Mouse (Mus musculus) testis, postnatal 14 days (tissue): ENCODE data around the gene Ankrd11.
"Not testable (repeated sequence)": the region's sequence is repeated elsewhere in the genome, so short reads cannot be mapped to it uniquely, and the experiment has no call there.

Experiments
- DNase-seq: peaks from one replicate; pipeline ENCODE4 v3.0.0; 2021; ENCODE audit warnings: low spot score

Gene Ankrd11

DNA sequence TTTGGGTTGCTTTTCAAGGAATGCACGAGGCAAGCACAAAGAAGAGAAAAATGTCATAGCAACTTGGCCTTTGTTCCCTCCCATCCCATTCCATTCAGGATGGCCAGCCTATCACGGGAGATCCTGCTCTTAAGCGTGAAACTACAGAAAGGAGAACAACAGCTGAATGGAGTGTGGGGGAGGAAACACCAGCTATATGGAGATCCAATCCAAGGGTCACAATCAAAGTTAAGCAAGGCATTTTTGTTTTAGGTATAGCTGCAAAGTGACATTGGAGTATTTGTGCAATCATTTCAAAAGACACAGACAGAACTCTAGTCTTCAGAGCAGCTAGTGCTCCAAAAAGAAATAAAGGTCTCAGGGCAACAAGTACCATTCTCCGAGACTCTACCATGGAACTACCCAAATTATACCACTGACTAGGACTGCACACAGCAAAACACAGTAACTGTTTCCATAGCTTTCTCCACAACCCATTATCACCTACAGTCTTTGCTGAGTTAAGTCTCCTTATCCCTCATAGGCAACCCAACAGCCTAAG lies 1.9 kb downstream of the Ankrd11 start:
- DNase-seq, result no peak

DNA sequence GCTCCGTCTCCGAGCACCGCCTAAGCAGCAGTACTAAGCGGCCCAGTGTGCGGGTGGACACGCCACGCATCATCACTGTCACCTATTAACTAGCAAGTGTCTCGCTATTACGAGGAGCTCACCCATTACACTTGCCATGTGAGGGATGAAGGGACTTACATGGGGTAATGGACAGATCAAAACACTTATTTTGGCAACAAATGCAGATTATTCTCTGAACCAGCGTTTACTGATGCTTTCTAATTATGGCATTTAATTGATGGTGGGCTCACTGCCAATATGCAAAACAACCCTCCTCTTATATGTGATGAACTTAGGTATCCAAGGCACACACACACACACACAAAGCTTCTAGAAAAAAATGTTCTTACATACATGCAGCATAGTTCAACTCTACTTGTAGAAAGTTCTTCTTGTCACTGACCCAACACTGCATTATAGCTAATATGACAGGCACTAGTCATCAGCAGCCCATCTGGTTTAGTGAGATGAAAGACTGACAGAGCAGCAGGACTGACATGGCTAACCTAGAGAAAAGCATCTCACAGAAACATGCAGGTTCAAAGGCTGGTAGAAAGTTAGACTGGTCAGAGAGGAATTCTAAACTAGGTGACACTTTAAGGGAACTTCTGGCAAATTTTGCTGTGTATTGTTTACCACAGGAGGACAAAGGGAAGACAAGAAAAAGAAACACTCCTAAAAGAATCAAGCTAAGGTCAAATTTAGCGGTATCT lies 2.5 kb downstream of the Ankrd11 start:
- DNase-seq, result no peak

DNA sequence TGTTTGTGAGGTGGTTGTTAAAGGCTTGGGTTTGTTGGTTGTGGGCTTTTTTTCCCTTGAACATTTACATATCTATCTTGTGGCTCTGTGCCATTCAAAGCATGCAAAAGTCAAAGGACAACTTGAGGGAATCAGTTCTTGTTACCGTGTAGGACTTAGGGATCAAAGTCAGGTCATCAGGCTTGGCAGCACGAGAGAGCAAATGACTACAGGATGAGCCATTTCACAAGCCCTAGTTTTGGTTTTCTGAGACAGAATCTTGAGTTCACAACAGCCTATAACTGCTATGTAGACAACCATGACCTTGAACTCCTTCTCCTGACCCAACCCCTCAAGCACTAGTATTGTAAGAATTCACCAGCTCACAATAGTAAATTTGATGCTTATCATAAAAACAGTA lies 3.7 kb downstream of the Ankrd11 start:
- no peak for DNase-seq

DNA sequence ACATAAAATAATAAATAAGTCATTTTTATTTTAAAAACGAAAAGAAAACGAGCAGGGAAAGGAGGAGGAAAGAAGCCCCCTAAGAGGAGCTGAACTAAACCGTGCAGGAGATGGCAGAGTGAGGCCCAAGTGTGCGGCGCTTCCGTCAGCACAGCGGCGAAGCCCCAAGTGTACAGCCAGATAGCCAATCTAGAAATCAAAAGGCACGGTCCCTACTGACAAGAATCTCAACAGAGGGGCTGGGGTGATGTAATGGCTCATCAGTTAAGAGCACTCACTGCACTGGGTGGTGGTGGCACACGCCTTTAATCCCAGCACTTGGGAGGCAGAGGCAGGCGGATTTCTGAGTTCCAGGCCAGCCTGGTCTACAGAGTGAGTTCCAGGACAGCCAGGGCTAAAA lies 4.6 kb downstream of the Ankrd11 start:
- no peak for DNase-seq

DNA sequence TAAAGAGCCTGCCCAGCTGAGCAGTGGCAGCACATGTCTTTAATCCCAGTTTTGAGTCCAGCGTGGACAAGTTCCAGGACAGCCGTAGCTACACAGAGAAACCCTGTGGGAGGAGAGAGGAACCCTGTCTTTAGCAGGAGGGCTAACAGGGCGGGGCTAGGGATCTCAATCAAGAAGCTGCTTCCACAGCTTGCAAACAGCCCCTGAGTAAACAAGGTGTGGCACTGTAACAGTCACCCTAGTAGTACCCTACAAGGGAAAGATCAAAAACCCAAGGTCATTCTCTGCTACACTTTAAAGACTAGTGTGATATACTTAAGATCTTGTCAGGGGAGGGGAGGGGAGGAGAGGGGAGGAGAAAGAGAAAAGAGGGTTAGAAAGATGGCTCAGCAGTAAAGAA lies 5.1 kb downstream of the Ankrd11 start:
- DNase-seq, result no peak

DNA sequence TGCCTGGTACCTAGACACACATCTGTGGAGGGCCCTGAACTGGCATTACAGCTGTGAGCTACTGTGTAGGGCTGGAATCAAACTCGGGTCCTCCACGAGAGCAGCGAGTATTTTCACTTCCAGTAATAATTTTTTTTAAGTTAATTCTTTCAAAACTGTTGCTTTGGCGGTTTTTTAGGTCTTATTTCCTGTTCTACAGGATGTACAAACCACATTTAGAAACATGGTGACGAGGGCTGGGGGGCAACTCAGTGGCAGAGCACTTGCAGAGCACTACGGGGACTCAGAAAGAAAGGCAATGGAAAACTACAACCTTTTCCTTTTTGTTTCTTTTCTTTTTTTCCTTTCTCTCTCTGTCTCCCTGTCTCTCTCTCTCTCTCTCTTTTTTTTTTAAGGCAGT lies 7.9 kb downstream of the Ankrd11 start:
- DNase-seq, result no peak

DNA sequence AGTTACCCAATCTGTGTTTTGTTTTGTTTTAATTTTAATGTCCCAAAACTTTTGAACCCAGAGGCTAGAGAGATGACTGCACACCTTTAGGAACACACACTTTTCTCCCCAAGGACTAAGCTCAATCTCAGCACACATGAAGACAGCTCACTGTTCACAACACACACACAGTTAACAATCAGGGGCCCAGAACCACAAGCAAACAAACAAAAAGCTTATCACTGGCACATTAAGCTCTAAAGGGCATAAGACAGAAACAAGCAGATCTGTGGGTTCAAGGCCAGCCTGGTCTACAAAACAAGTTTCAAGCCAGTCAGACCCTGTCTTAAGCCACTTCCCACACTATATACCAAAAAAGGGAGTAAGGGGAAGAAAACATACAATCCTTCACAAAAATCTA lies 8.6 kb downstream of the Ankrd11 start:
- no peak for DNase-seq

DNA sequence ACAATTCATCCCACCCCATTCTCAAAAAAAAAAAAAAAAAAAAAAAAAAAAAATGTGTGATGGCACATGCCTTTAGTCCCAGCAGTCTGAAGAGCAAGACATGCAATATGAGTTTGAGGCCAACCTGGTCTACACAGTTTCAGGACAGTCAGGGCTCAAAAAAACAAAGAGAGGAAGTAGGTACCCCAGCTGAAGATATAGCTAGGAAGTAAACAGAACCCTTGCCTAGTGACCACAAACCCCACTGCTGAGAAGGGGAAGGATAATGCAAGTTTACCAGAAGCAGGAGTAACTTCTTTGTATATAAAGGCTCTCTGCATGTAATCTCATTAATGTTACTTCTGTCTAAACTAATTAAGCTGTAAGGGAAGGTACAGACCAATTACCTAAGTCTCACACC lies 9.3 kb downstream of the Ankrd11 start:
- no peak for DNase-seq

DNA sequence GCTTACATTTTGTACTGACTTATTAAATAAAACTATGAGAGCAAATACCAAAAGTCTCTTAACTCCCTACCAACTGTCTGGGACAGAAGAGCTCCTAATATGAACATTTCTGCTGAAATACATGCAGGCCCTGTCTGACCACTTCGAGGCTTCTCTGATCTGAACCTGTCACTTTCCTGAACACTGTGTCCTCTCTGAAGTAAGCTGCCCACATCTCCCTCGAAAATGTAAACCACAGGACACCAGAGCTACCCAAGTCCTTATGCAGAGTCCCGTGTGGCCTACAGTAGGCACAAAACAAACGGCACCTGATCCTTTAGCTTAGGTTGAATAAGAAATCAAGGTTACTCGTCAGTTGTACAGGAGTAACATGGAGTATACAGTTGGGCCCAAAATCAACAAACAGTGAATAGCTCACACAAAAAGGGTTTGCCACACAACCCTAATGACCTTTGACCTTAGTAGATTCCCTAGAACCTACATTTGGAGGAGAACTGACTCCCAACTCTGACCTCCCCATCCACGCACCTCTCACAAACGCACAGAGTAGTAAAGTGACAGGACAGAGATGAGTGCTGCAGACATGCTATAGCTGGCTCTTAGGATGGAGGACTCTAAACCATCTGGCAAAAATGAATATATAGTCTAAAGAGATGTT lies 10.6 kb downstream of the Ankrd11 start:
- no peak for DNase-seq

DNA sequence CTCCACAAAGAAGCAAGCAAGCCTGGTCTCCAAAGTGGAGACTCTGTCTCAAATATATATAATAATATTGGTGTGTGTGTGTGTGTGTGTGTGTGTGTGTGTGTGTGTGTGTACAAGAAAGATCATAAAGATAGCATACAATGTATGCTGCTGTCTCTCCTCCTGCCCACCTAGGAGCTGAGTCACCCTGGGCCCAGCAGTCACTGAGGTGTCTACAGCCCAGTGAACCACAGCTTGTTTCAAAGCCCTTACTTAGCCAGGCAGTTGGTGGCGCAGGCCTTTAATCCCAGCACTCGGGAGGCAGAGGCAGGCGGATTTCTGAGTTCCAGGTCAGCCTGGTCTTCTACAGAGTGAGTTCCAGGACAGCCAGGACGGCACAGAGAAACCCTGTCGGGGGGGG lies 12.0 kb downstream of the Ankrd11 start:
- DNase-seq, result not testable (repeated sequence)

DNA sequence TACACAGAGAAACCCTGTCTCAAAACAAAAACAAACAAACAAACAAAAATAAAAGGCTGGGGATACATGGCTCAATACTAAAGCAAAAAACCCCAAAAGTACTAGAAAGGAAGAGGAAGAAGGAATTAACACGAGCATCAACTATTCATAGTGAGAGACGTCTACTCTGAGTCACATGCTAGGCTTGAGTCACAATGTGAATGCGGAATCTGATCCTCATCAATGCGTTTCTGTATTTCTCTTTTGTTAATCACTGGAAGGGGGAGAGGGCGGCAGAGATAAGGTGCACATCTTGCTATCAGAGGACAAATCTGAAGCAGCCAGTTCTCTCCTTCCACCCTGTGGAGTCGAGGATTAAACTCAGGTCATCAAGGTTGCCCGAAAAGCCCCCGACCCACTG lies 14.3 kb downstream of the Ankrd11 start:
- no peak for DNase-seq

DNA sequence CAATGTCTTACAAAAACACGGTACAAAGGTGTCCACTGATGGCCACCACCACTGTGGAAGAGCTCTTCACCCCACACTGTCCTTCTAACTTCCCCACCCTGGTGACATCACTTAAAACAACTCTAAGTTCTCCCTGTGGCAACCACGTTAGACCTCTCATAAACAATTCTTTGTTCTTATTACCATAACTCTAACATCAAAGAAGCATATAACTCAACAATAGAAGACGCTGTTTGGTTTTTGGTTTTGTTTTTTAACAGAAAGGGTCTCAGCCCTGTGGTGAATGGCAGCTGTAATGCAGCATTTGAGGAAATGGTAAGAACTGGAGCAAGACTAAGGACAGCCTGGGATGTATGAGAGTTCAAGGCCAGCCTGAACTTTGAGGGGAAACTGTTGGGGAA lies 16.1 kb downstream of the Ankrd11 start:
- DNase-seq, result no peak

DNA sequence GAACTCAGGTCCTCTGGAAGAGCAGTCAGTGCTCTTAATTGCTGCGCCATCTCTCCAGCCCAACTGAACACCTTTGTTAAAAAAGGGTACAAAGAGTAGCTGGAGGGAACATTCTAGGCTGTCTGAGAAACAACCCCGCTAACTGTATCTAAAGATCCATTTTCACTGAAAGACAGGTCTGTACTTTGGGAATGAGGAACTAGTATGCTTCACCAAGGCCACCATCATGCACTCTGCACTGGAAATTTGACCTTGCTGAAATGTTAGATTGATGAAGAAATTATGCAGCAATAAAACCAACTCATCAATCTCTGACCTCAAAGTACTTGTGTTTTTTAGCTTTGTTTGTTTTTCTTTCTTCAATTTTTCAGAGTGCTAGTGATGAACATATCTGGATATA lies 17.9 kb downstream of the Ankrd11 start:
- DNase-seq, result no peak

DNA sequence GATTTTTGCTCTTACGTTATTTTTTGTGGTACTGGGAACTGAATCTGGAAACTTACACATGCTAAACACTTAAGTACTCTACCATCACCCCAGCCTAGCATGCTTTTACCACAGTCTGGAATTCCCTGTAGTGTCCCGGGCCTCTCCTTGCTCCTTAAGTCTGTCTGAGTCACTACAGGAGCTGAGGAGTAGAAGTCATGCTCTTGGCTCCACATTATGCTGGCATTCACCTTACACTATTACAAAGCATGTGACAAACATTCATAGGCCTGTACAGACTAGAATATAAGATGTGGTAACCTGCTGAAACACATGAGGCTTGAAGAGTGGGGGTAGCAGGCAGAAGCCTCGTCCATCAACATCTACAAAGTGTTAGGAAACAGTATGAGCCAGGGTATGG lies 19.4 kb downstream of the Ankrd11 start:
- DNase-seq, result no peak

DNA sequence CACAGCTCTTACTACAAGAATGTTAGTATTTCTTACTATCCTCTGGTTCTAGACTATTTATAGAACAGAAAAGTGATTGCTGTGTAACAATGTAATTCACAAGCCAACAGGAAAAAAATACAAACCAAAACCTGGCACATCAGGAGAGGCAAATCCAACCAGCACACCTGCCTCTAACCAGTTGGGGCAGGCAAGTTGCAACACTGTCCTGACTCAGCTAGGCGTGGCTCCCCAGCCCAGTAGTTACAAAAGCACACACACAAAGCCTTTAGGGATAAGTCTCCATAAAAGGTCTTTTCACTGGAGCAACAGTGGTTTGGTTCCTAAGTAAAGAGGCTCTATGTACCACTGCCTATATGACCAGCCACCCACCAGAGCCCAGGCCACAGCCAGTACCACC lies 20.8 kb downstream of the Ankrd11 start:
- DNase-seq, result peak; percentile 71

DNA sequence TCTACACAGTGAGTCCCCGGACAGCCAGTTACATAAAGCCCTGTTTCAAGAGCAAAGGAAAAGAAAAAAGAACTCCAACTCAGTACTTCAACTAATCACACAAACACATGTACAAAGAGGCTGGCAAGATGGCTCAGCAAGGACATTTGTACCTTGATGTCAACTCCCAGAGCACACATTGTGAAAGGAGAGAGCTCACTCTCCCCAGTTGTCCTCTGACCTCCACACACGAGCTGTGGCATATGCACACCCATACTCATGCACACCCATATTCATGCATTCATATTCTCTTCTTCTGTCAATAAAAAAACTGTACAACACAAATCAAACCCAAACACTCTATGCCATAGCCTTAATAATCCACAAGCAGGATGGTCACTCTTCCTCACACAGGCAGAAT lies 21.2 kb downstream of the Ankrd11 start:
- no peak for DNase-seq

DNA sequence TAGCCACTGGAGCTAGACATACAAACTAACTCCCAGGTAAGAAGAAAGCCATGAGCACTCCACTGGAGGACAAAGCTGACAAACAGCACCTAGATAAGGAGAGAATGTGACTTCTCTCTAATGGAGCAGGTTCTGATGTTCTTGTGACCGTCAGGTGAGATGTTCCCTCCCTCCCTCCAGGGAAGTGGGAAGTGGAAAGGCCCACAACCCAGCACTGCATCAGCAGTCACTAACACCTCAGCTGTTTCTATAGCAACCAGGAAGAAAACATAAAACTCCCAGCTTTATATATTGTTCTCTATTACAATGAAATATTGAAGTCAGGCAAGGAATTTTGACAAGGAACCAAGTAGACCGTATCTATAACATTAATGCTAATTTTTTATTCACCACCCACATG lies 22.0 kb downstream of the Ankrd11 start:
- no peak for DNase-seq

DNA sequence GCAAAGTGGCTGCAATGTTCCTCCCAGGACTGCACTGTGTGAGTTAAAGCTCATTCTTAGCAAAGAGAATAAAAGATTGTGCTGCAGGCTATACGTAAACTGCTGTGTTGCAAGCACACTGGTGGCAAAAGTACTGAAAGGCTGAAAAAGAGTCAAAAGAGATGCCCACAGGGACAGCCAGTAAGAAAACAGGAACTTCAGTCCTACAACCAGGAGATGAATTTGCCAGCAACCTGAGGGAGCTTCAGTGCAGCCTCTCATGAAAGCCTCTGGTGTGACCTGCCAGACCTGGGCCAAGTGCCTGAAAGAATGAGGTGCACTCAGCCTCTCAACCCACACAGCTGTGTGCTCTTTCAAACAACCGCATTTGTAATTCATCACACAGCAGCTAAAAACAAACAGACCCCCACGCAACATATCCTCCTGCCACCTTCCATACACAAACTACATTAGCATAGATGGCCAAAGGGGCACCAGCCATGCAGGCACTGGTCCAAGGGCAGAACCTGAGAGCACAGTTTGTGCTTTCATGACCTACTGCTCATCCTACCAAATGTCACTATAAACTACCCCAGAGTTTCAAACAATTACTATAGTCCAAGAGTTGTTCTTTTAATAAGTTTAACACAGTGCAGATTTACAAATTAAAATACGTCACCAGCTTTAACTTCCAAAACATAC lies 23.5 kb downstream of the Ankrd11 start:
- no peak for DNase-seq

DNA sequence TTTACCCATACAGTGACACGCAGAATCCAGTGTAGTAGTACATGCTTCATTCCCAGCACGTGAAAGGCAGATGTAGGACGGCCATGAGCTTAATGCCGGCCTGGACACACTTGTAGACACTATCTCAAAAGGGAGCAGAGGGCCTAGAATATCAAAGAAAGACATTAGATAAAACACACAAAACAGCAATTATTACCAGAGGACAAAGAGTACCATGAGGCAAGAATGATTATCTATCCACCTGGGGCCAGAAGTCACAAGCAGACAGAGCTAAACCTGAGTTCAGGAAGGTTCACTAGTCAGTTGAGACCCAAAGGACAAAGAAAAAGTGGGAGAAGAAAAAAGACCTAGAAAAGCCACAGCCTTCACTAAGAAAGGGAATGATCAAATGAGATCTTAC lies 24.9 kb downstream of the Ankrd11 start:
- DNase-seq, result no peak

DNA sequence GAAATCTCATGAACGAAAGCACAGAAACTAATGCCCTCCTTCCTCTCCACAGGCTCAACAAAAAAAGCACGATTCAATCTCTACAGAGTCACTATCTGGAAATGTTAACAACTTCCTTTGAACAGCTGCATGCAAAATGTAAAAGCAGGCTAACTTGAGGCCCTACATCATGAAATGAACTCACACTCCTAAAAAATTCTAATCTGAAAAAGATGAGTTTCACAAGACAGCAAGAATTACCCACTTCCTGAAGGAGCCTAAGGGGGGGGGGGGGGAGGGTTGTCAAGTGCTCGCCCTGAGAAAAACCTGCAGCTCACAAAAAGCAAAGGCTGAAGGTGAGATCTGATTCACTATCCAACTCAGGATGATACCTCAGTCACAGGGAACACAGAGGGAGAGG lies 27.0 kb downstream of the Ankrd11 start:
- no peak for DNase-seq

DNA sequence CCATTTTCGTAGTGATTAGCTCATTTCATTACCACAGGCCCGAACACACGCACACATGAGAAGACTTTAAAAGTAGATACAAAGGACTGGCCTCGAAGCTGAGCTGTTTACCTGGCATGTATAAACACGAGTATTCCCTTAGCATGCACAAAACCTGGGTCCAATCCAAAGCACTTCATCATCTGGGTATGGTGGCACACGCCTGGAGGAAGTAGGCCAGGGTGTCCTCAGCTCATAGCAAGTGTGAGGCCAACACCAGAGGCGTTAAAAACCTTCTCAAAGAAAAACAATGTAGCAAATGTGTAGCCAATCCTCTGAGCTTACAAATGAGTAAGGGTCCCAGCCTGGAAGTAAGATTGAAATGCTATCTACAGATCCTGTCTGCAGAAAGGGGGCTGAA lies 27.6 kb downstream of the Ankrd11 start:
- DNase-seq, result no peak

DNA sequence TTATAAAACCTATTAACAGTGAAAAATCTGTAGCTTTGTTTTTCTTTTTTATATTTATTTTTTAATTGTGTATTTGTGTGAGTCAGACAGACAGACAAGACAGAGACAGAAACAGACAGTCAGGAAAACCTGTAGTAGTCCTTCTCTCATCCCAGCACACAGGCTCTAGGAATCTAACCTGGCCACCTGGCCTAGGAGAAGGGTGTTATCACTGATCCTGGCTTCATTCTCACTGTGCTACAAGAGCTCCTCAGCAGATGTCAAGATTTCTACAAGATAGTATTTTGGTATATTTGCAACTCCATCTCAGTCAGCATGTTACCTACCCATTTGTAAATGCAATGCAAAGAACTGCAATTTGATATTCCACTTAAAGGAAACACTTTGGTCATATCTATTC lies 30.8 kb downstream of the Ankrd11 start:
- DNase-seq, result no peak

DNA sequence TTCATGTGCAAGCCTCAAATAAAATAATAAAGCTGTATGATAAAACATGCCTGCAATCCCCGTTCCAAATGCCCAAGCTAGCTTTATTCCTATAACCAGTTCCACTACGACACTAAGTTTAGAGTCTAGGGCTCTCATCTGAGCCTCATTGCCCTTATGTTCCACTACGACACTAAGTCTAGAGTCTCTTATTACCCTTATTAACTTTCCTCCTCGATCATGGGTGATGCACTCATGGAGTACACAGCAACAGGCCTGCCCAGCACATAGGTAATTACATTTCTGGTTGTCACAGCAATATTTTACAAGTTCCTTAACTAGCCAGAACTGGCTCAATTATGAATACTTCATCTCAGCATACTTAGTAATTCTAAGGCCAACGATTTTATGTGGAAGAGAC lies 36.3 kb downstream of the Ankrd11 start:
- DNase-seq, result no peak
